Mouse (Mus musculus) liver, embryonic 11.5 days (tissue): Measurements from ENCODE around the gene Pappa2. TPM values are rescaled to one million over a fixed set of nuclear protein-coding genes. Genes with fewer than 3 reads are reported as not detected.
A peak's percentile ranks its signal among the peaks of the same experiment; 100 is the strongest.

Source experiments
- ATAC-seq: fragments of 200-750 bp; cut with Nextera tagmentation; replicated peaks from 2 replicates; pipeline ENCODE4 v1.8.0; 2017; ENCODE audit warnings: moderate number of reproducible peaks, mild to moderate bottlenecking, moderate TSS enrichment, moderate library complexity; ENCODE audit not compliant: low FRiP score
- DNase-seq: peaks from one replicate; pipeline ENCODE4 v3.0.0-alpha.2; 2017; ENCODE audit warnings: low spot score
- H3K27ac ChIP-seq: fragments of 300-500 bp; sonication (generic); 2 replicates; pipeline ENCODE4 v1.5.1; 2014; ENCODE audit warnings: mild to moderate bottlenecking, low read depth, low read length, control low read depth
- H3K27me3 ChIP-seq: fragments of 300-500 bp; sonication (generic); replicated peaks from 2 replicates; pipeline ENCODE4 v1.6.1; 2014; ENCODE audit warnings: low read length, mixed read lengths; ENCODE audit not compliant: control insufficient read depth, insufficient read depth
- H3K36me3 ChIP-seq: fragments of 300-500 bp; sonication (generic); 2 replicates; pipeline ENCODE4 v1.6.1; 2014; ENCODE audit warnings: mild to moderate bottlenecking, low read length, moderate library complexity, mixed read lengths; ENCODE audit not compliant: control insufficient read depth, insufficient read depth
- H3K4me1 ChIP-seq: fragments of 300-500 bp; sonication (generic); replicated peaks from 2 replicates; pipeline ENCODE4 v1.6.1; 2014; ENCODE audit warnings: low read length, mixed read lengths; ENCODE audit not compliant: control insufficient read depth, insufficient read depth
- H3K4me2 ChIP-seq: fragments of 300-500 bp; sonication (generic); 2 replicates; pipeline ENCODE4 v1.6.1; 2014; ENCODE audit warnings: mild to moderate bottlenecking, control low read depth, moderate library complexity
- H3K4me3 ChIP-seq: fragments of 300-500 bp; sonication (generic); 2 replicates; pipeline ENCODE4 v1.5.1; 2014; ENCODE audit warnings: low read depth, low read length, control low read depth
- H3K9ac ChIP-seq: fragments of 300-500 bp; sonication (generic); 2 replicates; pipeline ENCODE4 v1.6.1; 2014; ENCODE audit warnings: low read depth, low read length, control low read depth
- H3K9me3 ChIP-seq: fragments of 300-500 bp; sonication (generic); 2 replicates; pipeline ENCODE4 v1.6.1; 2016; ENCODE audit warnings: low read length, inconsistent platforms, mixed read lengths; ENCODE audit not compliant: control insufficient read depth
- WGBS: fragments of 180-500 bp; shearing (Covaris S2); extraction: QIAGEN DNeasy Blood & Tissue Kit; methylation state at CpG from one replicate; pipeline ENCODE4 v1.1.7; 2014; 5-methylcytosine and 5-hydroxymethylcytosine counted together
- polyA plus RNA-seq: library from polyadenylated mRNA; unstranded; fragments of >200 nt; fragmentation: Nextera tagmentation; extraction: Ambion mirVana; gene quantifications from 2 replicates; pipeline ENCODE4 v1.2.1, GENCODE M21; 2014

The Pappa2 gene
- polyA plus RNA-seq, 1 experiment from 2014 or later, result 0.08 TPM

DNA sequence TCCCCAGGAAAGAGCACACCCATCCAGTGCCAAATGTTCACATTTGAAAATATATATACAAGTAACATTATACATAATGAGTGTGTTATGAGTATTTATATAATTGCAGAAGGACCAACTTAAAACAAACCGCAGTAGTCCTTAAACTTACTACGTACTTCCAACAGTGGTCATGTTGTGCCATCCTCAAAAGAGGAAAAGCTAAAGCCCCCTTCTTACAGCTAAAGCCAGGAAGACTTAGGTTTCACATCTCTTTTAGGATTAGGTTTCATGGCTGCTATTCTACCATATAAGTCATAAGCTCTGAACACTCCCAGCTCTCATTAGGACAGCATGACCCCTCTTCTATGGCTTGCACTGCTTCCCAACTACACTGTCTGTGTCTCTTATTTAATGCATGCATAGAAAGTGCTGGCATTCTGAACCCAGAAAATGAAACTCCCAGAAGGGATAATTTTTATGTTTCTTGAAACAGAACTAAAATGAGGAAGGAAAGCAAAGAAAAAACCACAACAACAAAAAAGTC, 105.7 kb downstream of the Pappa2 start:
- Histone ChIP-seq H3K4me2 (no peak overlapping the region), H3K27me3 (no peaks in the 10 kb centered on the region), H3K4me3 (no peak overlapping the region), H3K9me3 (no peaks in the 10 kb centered on the region), H3K9ac (no peak overlapping the region), H3K4me1 (no peaks in the 10 kb centered on the region), H3K27ac (no peak overlapping the region), H3K36me3 (no peaks in the 10 kb centered on the region)
- ATAC-seq (no peak), DNase-seq (no peak)
- WGBS, result 92% methylated on average over 2 of the region's 2 CpGs

- no peaks in the 10 kb centered on the region for H3K27me3 ChIP-seq
- H3K27ac ChIP-seq, result no peak overlapping the region
- H3K4me3 ChIP-seq, result no peak overlapping the region
- ATAC-seq (no peak), DNase-seq (no peak)
- WGBS, result 64% methylated on average over 1 of the region's 1 CpGs
- H3K36me3 ChIP-seq, result no peaks in the 10 kb centered on the region
- H3K4me2 ChIP-seq, result no peak overlapping the region
- H3K9ac ChIP-seq, result no peak overlapping the region
- H3K9me3 ChIP-seq, result no peaks in the 10 kb centered on the region
- no peaks in the 10 kb centered on the region for H3K4me1 ChIP-seq
Measured at GRCm38 (mm10) chr1:158873631-158874030, 106.7 kb downstream of the Pappa2 start.

- no peak overlapping the region for H3K4me2 ChIP-seq
- no peaks in the 10 kb centered on the region for H3K36me3 ChIP-seq
- DNase-seq (no peak), ATAC-seq (no peak)
- no peak overlapping the region for H3K27ac ChIP-seq
- no peak overlapping the region for H3K9ac ChIP-seq
- no peak overlapping the region for H3K4me3 ChIP-seq
- H3K9me3 ChIP-seq, result no peaks in the 10 kb centered on the region
- no peaks in the 10 kb centered on the region for H3K27me3 ChIP-seq
- 66% methylated on average over 2 of the region's 2 CpGs for WGBS
- no peaks in the 10 kb centered on the region for H3K4me1 ChIP-seq
Measured at GRCm38 (mm10) chr1:158871401-158871800, 108.9 kb downstream of the Pappa2 start.

- WGBS, result 74% methylated on average over 5 of the region's 5 CpGs
- ATAC-seq, result no peak
- no peak overlapping the region for H3K9ac ChIP-seq
Measured at GRCm38 (mm10) chr1:158860190-158860589, 120.1 kb downstream of the Pappa2 start.

GRCm38 (mm10) chr1:158853936-158854882, 126.1 kb downstream of the Pappa2 start:
- DNase-seq (no peak), ATAC-seq (no peak)
- no peaks in the 10 kb centered on the region for H3K27me3 ChIP-seq
- no peak overlapping the region for H3K9ac ChIP-seq
- no peaks in the 10 kb centered on the region for H3K9me3 ChIP-seq
- H3K4me3 ChIP-seq, result no peak overlapping the region
- H3K4me2 ChIP-seq, result no peak overlapping the region
- no peaks in the 10 kb centered on the region for H3K36me3 ChIP-seq
- no peaks in the 10 kb centered on the region for H3K4me1 ChIP-seq
- H3K27ac ChIP-seq, result no peak overlapping the region
- WGBS, result 77% methylated on average over 5 of the region's 5 CpGs

More at GRCm38 (mm10) chr1:158860190-158860589, 120.1 kb downstream of the Pappa2 start:
- Histone ChIP-seq H3K27me3 (no peaks in the 10 kb centered on the region), H3K27ac (no peak overlapping the region), H3K4me1 (no peaks in the 10 kb centered on the region), H3K4me3 (no peak overlapping the region), H3K9me3 (no peaks in the 10 kb centered on the region), H3K4me2 (no peak overlapping the region), H3K36me3 (no peaks in the 10 kb centered on the region)
- no peak for DNase-seq

DNA sequence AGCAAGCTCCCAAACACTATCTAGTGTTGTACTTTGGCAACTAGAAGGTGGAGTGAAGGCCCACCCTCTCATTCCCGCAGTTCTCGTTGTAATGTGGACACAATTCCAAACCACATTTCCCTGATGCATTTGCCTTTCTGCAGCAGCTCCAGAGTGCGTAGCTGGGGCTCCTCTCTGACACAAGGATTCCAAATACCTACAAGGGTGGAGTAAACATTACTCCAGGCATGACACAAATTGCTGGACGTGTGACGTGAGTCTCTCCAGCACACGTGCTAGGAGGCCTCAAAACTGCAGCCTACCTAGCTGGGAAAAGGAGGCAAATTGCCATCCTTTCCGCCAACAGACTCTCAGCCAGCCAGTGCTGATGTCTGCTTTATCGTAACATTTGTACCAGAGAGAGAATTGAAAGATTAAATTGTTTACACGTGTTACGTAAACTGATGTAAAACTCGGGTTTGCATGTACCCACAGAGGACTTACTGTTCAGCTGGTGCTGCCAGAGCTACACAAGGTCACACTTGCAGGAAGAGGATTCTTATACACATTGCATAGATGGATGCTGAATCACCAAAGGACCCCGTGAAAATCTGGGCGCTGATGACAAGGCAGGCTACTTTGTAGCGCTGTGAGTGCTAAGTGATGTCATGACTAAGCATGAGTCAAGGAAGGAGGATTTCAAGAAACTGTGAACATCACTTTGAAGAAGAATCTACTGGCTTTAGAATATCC, 127.3 kb downstream of the Pappa2 start:
- ATAC-seq (no peak), DNase-seq (no peak)
- Histone ChIP-seq H3K36me3 (no peaks in the 10 kb centered on the region), H3K9me3 (no peaks in the 10 kb centered on the region), H3K9ac (no peak overlapping the region), H3K4me1 (no peaks in the 10 kb centered on the region), H3K4me3 (no peak overlapping the region), H3K27me3 (no peaks in the 10 kb centered on the region), H3K27ac (no peak overlapping the region), H3K4me2 (no peak overlapping the region)
- WGBS, result 74% methylated on average over 14 of the region's 14 CpGs

- DNase-seq (no peak), ATAC-seq (0 out of 2 replicates have a peak, but pooled peaks have one; percentile 5)
- Histone ChIP-seq H3K4me1 (no peaks in the 10 kb centered on the region), H3K4me2 (no peak overlapping the region), H3K9me3 (no peaks in the 10 kb centered on the region), H3K9ac (no peak overlapping the region), H3K27ac (no peak overlapping the region), H3K36me3 (no peaks in the 10 kb centered on the region), H3K27me3 (no peaks in the 10 kb centered on the region), H3K4me3 (no peak overlapping the region)
- 62% methylated on average over 3 of the region's 3 CpGs for WGBS
Measured at GRCm38 (mm10) chr1:158850459-158850858, 129.8 kb downstream of the Pappa2 start.

- WGBS, result 69% methylated on average over 10 of the region's 10 CpGs
- no peaks in the 10 kb centered on the region for H3K4me1 ChIP-seq
- no peaks in the 10 kb centered on the region for H3K27me3 ChIP-seq
- no peaks in the 10 kb centered on the region for H3K36me3 ChIP-seq
- no peak overlapping the region for H3K4me2 ChIP-seq
- DNase-seq (no peak), ATAC-seq (no peak)
- H3K4me3 ChIP-seq, result no peak overlapping the region
- no peak overlapping the region for H3K9ac ChIP-seq
- H3K9me3 ChIP-seq, result no peaks in the 10 kb centered on the region
- no peak overlapping the region for H3K27ac ChIP-seq
Measured at GRCm38 (mm10) chr1:158844604-158845003, 135.7 kb downstream of the Pappa2 start.
